Mouse (Mus musculus): ENCODE measurements at regions not wholly inside any gene's neighbourhood (a gene's known extent, or its start where the extent isn't known, plus 50 kb on each side); places are given as distances from the start of the nearest gene placed in this dataset.

DNA sequence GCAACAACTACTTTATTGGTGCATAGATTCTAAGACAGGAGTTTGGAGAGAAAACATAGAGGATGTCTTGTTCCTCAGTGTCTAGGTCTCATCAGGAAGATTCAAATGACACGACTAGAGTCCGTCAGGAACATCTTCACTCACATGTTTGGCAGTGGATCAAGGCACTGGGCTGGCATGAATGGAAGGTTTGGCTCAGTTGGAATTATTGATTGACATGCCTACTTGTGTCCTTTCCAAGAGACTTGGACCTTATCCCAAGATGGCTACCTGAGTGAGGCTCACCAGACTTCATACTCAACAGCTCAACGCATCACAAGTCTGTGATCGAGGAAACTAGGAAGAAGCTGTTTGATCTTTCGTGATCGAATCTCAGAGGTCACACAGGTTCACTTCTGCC, 251.2 kb upstream of the Igfbp7 start:
- no peak for TF ChIP-seq CTCF (IDR thresholded peaks at IDR 0.05; ENCODE audit: low read depth)
- TF ChIP-seq EP300 (optimal IDR thresholded peaks at IDR 0.05) = no peak
